Mouse (Mus musculus) hindbrain, embryonic 10.5 days (tissue): Measurements from ENCODE around the gene Tspyl2. TPM values are rescaled to one million over a fixed set of nuclear protein-coding genes. Genes with fewer than 3 reads are reported as not detected.
"Not testable (repeated sequence)": the region's sequence is repeated elsewhere in the genome, so short reads cannot be mapped to it uniquely, and the experiment has no call there.

Experiments
- DNase-seq: peaks from one replicate; pipeline ENCODE4 v3.0.0-alpha.2; 2017; ENCODE audit warnings: low spot score
- H3K27ac ChIP-seq: fragments of 300-500 bp; sonication (generic); 2 replicates; pipeline ENCODE4 v1.5.1; 2016; ENCODE audit warnings: mild to moderate bottlenecking, moderate library complexity
- H3K27me3 ChIP-seq: fragments of 300-500 bp; sonication (generic); 2 replicates; pipeline ENCODE4 v1.6.1; 2016; ENCODE audit warnings: mild to moderate bottlenecking; ENCODE audit not compliant: poor library complexity, insufficient read depth, severe bottlenecking
- H3K36me3 ChIP-seq: fragments of 300-500 bp; sonication (generic); 2 replicates; pipeline ENCODE4 v1.6.1; 2016; ENCODE audit warnings: mild to moderate bottlenecking, moderate library complexity
- H3K4me1 ChIP-seq: fragments of 300-500 bp; sonication (generic); replicated peaks from 2 replicates; pipeline ENCODE4 v1.6.1; 2016; ENCODE audit warnings: mild to moderate bottlenecking
- H3K4me3 ChIP-seq: fragments of 300-500 bp; sonication (generic); 2 replicates; pipeline ENCODE4 v1.5.1; 2016; ENCODE audit warnings: mild to moderate bottlenecking, moderate library complexity
- H3K9me3 ChIP-seq: fragments of 300-500 bp; sonication (generic); 2 replicates; pipeline ENCODE4 v1.6.1; 2016; ENCODE audit warnings: mild to moderate bottlenecking, moderate library complexity
- WGBS: fragments of 180-500 bp; shearing (Covaris S2); methylation state at CpG from one replicate; pipeline ENCODE4 v1.1.7; 2016; 5-methylcytosine and 5-hydroxymethylcytosine counted together
- polyA plus RNA-seq: library from polyadenylated mRNA; unstranded; fragments of >200 nt; fragmentation: Nextera tagmentation; extraction: Ambion mirVana; gene quantifications from 2 replicates; pipeline ENCODE4 v1.2.1, GENCODE M21; 2016

Gene Tspyl2
- polyA plus RNA-seq: 33.4 and 39.6 TPM in 2 replicates

DNA sequence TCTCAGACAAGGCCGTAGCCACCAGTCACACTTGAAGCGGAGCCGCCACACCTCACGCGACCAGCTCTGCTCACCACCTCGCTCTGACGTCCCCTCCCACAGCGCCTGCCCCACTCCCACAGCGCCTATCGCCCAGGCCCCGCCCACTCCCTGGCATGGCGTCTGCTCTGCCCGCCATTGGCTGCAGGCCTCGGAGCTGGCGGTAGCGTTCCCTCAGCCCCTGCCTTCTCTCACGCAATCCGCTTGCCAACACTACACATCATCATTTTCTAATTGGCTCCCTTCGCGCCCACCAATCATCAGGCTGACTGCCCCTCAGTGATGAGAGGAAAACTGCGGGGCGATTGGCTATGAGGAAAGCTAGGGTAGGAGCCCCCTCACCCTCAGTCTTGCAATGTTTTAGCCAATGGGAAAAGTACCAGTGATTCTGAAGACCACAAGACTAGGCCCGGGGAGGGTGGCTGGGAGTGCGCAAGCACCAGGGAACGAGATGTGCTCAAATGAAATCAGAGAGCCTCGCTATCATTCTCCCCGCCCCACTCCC lies at the start of gene Tspyl2:
Gene Tspyl2 (minus strand): TSS at position 68 of the 544 bp plus-strand sequence.
- WGBS: 13% methylated on average over 27 of the region's 27 CpGs
- H3K36me3 ChIP-seq: peaks cover 41% of the 10 kb centered on the region
- H3K9me3 ChIP-seq: no peaks in the 10 kb centered on the region
- H3K27ac ChIP-seq: peak within 1 kb of the TSS; percentile 92
- peaks cover 100% of the 10 kb centered on the region for H3K27me3 ChIP-seq
- H3K4me3 ChIP-seq: peak within 1 kb of the TSS; percentile 70
- DNase-seq: peak; percentile 90
- peaks cover 16% of the 10 kb centered on the region; the same call in 1 of the 2 replicates for H3K4me1 ChIP-seq

DNA sequence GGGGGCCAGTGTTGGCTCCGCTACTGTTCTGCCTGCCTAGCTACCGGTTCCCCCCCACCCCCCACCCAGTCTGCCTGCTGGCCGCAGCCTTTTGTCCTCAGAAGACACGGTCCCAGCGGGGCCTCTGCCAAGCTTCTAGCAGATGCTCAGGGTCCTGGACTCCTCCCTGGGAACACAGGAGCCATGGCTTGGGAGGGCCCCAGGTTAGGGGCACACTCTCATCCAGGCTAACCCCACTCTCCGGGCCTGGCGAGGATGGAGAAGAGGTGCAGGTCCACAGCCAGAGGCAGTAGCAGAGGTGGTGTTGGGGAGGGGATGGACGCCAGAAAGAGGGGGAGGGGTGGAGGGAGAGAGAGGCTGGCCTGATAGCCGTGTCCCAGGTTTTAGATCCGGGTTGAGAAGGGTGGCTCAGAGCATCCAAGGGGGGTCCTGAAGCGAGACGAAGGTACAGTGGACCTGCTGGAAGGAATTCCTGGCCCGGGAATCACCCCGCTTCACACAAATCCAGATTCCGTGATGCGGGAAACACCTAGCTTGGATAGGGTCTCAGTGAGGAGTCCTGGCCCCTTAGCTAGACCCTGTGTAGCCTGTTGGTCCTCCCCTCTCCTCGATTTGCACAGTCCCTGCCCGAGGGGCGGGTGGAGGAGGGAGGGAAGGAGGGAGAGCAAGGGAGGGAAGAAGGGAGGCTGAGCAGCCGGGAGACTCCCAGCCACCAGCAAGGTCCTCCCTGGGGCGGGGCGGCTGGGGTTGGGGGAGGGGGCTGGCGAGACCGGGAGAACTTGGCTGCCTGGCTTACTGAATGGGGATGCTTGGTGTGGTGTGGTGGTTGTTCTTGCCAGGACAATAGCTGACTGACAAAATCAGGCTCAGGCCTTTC lies 26.4 kb upstream of the Tspyl2 start, which contains the start of gene Gpr173:
Gene Gpr173 (minus strand): TSS at position 308 of the 877 bp plus-strand sequence.
- Histone ChIP-seq H3K4me1 (peaks cover 26% of the 10 kb centered on the region), H3K27me3 (peaks cover 85% of the 10 kb centered on the region), H3K9me3 (no peaks in the 10 kb centered on the region), H3K36me3 (no peaks in the 10 kb centered on the region), H3K27ac (peak within 1 kb of the TSS; percentile 92), H3K4me3 (peak within 1 kb of the TSS; percentile 65)
- peak; percentile 83 for DNase-seq
- 19% methylated on average over 23 of the region's 24 CpGs for WGBS

DNA sequence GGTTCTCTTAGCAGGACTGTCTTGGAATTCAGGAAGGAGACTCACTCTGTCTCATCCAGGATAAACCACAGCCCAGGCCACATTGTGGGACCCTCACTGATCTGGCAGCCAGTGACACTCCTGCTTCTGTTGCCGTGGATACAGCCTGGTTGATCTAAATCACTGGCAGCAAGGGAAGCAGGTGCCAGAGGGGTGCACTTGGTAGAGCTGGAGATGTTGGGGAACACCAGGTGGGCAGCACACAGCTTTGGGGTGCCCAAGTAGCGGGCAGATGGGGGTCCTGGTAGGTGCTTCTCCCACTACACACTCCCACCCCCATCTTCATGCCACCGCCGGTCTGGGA lies 25.8 kb upstream of the Tspyl2 start:
- peak overlapping the region; percentile 65 for H3K4me3 ChIP-seq
- H3K27me3 ChIP-seq: peaks cover 85% of the 10 kb centered on the region
- WGBS: 14% methylated on average over 4 of the region's 4 CpGs
- no peaks in the 10 kb centered on the region for H3K36me3 ChIP-seq
- H3K27ac ChIP-seq: peak overlapping the region; percentile 92
- H3K4me1 ChIP-seq: peaks cover 26% of the 10 kb centered on the region
- H3K9me3 ChIP-seq: no peaks in the 10 kb centered on the region
- DNase-seq: no peak

DNA sequence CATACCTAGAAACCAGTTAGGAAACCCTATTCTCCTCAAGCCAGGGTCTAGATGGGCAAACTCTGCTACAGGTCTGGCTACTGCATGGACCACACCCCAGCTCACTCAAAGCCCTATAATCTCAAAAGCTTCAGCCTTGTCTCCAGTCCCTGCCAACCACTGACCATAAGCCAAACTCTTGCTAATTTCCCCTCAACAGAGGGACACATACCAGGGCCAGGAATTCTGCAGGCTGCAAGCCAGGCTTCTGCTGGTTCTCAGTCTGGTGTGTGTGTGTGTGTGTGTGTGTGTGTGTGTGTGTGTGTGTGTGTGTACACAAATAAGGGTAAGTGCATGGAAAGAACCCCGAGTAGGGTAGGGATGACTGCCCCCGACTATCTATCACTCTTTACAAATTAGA lies 24.2 kb upstream of the Tspyl2 start:
- peaks cover 26% of the 10 kb centered on the region for H3K4me1 ChIP-seq
- no peaks in the 10 kb centered on the region for H3K36me3 ChIP-seq
- H3K27me3 ChIP-seq: peaks cover 93% of the 10 kb centered on the region
- no peak overlapping the region for H3K27ac ChIP-seq
- peak overlapping the region; percentile 9; the same call in 1 of the 2 replicates for H3K4me3 ChIP-seq
- H3K9me3 ChIP-seq: no peaks in the 10 kb centered on the region
- DNase-seq: no peak
- 93% methylated on average over 2 of the region's 2 CpGs for WGBS

DNA sequence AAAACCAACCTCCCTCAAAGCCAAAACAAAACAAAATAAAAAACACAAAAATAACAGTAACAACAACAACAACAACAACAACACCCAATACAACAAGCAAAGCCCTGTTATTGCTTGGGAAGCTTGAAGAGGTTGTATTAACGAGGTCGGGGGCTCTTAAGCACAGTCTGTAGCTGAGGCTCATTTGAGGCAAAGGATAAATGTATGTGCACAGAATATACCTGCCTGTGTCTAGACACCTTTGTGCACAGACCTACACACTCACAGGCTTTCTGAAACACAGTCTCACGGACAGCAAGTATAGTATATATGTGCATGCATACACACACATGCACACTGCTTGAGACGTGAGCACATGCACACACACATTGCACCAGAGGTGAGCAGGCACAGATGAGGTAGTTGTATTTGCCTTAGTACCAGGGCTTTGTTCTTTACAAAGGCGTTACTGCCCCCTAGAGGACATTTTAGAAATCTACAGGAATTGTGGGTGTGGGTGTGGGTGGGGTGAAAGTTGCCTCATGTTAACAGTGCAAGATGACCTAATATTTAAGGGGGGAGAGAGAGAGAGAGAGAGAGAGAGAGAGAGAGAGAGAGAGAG lies 10.4 kb upstream of the Tspyl2 start:
- peak; percentile 20 for DNase-seq
- WGBS: 29% methylated on average over 5 of the region's 5 CpGs
- no peak overlapping the region for H3K27ac ChIP-seq
- peaks cover 87% of the 10 kb centered on the region for H3K27me3 ChIP-seq
- H3K4me3 ChIP-seq: no peak overlapping the region
- no peaks in the 10 kb centered on the region for H3K4me1 ChIP-seq
- H3K36me3 ChIP-seq: no peaks in the 10 kb centered on the region
- H3K9me3 ChIP-seq: no peaks in the 10 kb centered on the region

DNA sequence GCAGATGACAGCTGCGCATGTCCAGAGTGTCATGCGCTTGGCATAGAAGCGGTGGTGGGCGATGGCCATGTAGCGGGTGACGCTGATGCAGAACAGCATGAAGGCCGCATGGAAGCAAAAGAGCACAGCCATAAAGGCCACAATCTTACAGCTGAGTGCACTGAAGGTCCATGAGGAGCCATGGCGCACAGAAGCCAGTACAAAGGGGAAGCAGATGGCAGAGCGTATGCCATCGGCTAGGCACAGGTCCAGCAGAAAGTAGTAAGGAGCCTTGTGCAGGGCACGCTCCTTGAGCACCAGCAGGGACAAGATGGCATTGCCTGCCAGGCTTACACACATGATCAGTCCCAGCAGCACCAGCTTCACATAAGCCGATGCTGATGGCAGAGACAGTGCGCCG lies 4.8 kb upstream of the Tspyl2 start:
- no peaks in the 10 kb centered on the region for H3K4me1 ChIP-seq
- 96% methylated on average over 14 of the region's 14 CpGs for WGBS
- no peaks in the 10 kb centered on the region for H3K9me3 ChIP-seq
- no peak overlapping the region for H3K4me3 ChIP-seq
- no peak for DNase-seq
- peaks cover 93% of the 10 kb centered on the region for H3K27me3 ChIP-seq
- H3K27ac ChIP-seq: no peak overlapping the region
- peaks cover 14% of the 10 kb centered on the region for H3K36me3 ChIP-seq

DNA sequence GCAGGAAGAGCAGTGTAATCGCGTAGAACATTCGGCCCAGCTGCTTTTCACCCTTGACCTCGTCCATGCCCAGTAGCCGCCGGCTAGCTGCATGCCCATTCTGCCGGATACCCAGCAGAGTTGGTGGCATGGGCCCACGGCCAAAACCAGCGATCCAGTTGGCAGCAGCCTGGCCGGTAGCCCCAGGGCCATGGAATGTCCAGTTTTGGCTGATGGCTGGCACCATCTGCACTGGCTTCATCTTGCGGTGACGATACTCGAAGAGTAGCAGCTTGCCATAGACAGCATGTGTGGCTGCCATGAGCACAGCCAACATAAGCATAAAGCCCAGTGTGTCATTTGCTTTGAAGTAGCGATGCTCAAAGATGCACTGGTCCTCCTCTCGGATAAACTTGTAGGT lies 4.4 kb upstream of the Tspyl2 start:
- H3K9me3 ChIP-seq: no peaks in the 10 kb centered on the region
- H3K36me3 ChIP-seq: peaks cover 14% of the 10 kb centered on the region
- no peak for DNase-seq
- 94% methylated on average over 15 of the region's 15 CpGs for WGBS
- no peak overlapping the region for H3K27ac ChIP-seq
- H3K4me1 ChIP-seq: peaks cover under 1% of the 10 kb centered on the region; the same call in 1 of the 2 replicates
- H3K4me3 ChIP-seq: no peak overlapping the region
- H3K27me3 ChIP-seq: peaks cover 96% of the 10 kb centered on the region

DNA sequence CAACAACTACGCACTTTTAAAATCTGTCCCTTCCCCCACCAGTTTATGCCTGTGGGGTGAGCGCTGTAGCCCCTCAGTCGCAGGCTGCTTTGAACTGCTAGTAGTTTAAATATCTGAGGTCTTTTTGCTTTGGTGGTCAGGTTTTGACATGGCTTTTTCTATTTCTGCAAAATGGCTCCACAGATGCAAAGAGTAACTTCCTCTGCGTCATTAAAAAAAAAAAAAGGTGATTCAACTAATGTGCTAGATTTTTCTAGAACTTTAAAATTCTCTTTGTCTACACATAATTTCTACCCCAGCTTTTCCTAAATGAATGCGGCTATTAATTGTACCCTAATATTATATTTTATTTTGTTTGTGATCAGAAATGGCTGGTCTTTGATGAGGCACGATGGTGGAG lies 678 bp upstream of the Tspyl2 start:
- H3K27ac ChIP-seq: peak overlapping the region; percentile 92
- peaks cover 12% of the 10 kb centered on the region; the same call in 1 of the 2 replicates for H3K4me1 ChIP-seq
- H3K9me3 ChIP-seq: no peaks in the 10 kb centered on the region
- H3K4me3 ChIP-seq: peak overlapping the region; percentile 70
- peaks cover 99% of the 10 kb centered on the region for H3K27me3 ChIP-seq
- WGBS: 38% methylated on average over 6 of the region's 6 CpGs
- H3K36me3 ChIP-seq: peaks cover 39% of the 10 kb centered on the region
- DNase-seq: no peak

DNA sequence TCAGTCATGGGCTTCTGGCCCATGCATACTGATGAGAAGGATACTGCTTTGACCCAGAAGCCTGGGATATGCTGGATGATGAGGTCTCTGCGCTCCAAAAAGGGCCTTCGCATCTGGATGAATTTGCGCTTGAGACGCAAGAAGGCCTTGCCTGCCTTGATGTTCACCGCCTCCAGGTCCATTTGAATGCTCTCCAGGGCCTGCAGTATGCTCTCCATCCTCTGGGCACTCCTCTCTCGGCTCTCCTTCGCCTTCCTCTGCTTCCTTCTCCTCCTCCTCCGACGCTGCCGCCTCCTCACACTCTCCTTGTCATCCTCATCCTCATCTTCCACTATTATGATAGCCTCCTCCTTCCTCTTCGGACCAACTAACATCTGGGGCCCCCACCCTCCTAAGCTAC lies 729 bp downstream of the Tspyl2 start:
- Histone ChIP-seq H3K36me3 (peaks cover 33% of the 10 kb centered on the region), H3K4me3 (peak overlapping the region; percentile 70), H3K9me3 (no peaks in the 10 kb centered on the region), H3K27ac (peak overlapping the region; percentile 92), H3K4me1 (peaks cover 23% of the 10 kb centered on the region; the same call in 1 of the 2 replicates), H3K27me3 (peaks cover 100% of the 10 kb centered on the region)
- peak; percentile 30 for DNase-seq
- WGBS: 36% methylated on average over 11 of the region's 11 CpGs

DNA sequence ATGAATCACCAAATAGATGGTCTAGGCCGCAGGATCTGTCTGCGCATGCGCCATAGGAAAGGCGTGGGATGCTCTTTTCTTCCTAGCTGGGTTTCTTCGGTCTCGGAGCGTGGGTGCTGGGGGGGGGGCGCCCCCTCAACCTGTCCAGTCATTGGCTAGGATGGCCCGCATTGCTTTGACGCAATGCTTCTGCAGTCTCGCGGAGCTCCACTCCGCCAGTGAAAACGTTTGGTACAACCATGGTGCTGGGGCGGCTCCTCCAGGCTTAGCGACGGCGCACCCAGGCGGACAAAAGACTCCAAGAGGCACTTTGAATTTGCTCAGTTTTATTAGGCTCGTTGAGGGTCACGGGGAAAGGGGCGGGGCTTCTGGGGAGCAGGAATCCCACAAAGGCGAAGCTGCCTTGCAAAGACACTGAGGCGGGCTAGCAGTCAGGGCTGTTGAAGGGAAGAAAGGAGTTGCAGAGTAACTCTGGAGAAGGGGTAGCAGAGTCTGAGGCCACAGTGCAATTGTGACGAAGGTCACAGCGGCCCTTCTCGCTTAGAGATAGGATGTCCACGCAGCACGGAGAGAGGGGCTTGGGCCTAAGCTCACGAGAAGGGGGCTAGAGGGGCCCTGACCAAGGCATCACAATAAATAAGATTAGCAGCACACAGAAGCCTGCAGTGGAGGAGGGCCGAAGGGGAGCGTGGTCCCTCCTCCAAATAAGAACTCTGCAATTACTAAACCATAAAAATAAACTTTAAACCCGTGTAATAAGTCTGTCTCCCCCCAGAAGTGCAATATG lies 5.5 kb downstream of the Tspyl2 start:
- H3K27me3 ChIP-seq: peaks cover 77% of the 10 kb centered on the region
- peak; percentile 90 for DNase-seq
- peak overlapping the region; percentile 46 for H3K4me3 ChIP-seq
- peaks cover 23% of the 10 kb centered on the region; the same call in 1 of the 2 replicates for H3K4me1 ChIP-seq
- H3K9me3 ChIP-seq: no peaks in the 10 kb centered on the region
- H3K27ac ChIP-seq: peak overlapping the region; percentile 93
- 18% methylated on average over 33 of the region's 33 CpGs for WGBS
- peaks cover 27% of the 10 kb centered on the region for H3K36me3 ChIP-seq

DNA sequence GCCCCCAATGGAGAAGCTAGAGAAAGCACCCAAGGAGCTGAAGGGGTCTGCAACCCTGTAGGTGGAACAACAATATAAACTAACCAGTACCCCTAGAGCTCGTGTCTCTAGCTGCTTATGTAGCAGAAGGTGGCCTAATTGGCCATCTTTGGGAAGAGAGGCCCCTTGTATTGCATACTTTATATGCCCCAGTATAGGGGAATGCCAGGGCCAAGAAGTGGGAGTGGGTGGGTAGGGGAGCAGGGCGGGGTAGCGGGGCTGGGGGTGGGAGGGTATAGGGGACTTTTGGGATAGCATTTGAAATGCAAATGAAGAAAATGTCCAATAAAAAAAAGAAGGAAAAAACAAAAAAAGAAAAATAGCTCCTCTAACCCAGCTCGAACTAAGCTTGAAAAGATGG lies 6.1 kb downstream of the Tspyl2 start:
- WGBS: 47% methylated on average over 4 of the region's 4 CpGs
- peaks cover 18% of the 10 kb centered on the region; the same call in 1 of the 2 replicates for H3K4me1 ChIP-seq
- not testable (repeated sequence) for H3K9me3 ChIP-seq, DNase-seq
- H3K27ac ChIP-seq: peak overlapping the region; percentile 93
- H3K4me3 ChIP-seq: peak overlapping the region; percentile 46
- H3K27me3 ChIP-seq: peaks cover 75% of the 10 kb centered on the region
- H3K36me3 ChIP-seq: peaks cover 27% of the 10 kb centered on the region

DNA sequence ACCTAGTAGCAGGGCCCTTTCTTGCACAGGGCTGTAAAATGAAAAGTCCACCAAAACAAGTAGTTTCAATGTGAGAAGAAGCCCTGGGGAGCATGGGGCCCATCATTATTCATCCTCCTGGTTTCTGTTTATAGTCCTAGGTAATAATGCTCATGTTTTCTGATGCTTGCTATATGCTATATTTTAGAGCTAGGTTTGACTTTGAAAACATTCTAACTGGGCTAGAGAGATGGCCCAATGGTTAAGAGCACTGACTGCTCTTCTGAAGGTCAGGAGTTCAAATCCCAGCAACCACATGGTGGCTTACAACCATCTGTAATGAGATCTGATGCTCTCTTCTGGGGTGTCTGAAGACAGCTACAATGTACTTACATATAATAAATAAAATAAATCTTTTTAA lies 12.8 kb downstream of the Tspyl2 start:
- H3K4me3 ChIP-seq, H3K36me3 ChIP-seq, DNase-seq, H3K27ac ChIP-seq, H3K9me3 ChIP-seq, H3K4me1 ChIP-seq: not testable (repeated sequence)
- H3K27me3 ChIP-seq: peaks cover 83% of the 10 kb centered on the region
